Mouse (Mus musculus) E14TG2a.4 (cell line): ENCODE measurements at regions not wholly inside any gene's neighbourhood (a gene's known extent, or its start where the extent isn't known, plus 50 kb on each side); places are given as distances from the start of the nearest gene placed in this dataset.

Experiments used
- H3K27me3 ChIP-seq: 2 replicates; pipeline ENCODE4 v1.6.1; 2014; ENCODE audit warnings: low read length, control low read depth; ENCODE audit not compliant: insufficient read depth
- H3K36me3 ChIP-seq: 2 replicates; pipeline ENCODE4 v1.6.1; 2014; ENCODE audit warnings: low read length, control low read depth; ENCODE audit not compliant: insufficient read depth
- H3K4me1 ChIP-seq: replicated peaks from 2 replicates; pipeline ENCODE4 v1.6.1; 2014; ENCODE audit warnings: low read depth, low read length, control low read depth
- H3K4me3 ChIP-seq: replicated peaks from 2 replicates; pipeline ENCODE4 v1.5.1; 2014; ENCODE audit warnings: mild to moderate bottlenecking, low read length
- H3K9me3 ChIP-seq: 2 replicates; pipeline ENCODE4 v1.6.1; 2014; ENCODE audit warnings: low read length, control low read depth
- CTCF ChIP-seq: conservative IDR thresholded peaks from 2 replicates; pipeline ENCODE4 v1.5.1; 2014; ENCODE audit warnings: low read length
- NANOG ChIP-seq: IDR thresholded peaks from 2 replicates; pipeline ENCODE4 v1.6.1; 2014; ENCODE audit warnings: borderline replicate concordance, low read length, mixed read lengths
- POU5F1 ChIP-seq: IDR thresholded peaks from 2 replicates; pipeline ENCODE4 v1.6.1; 2014; ENCODE audit warnings: low read length, borderline replicate concordance

- TF ChIP-seq CTCF (no peak), POU5F1 (no peak), NANOG (no peak)
- H3K9me3 ChIP-seq = peaks cover 8% of the 10 kb centered on the region
- no peaks in the 10 kb centered on the region for H3K27me3 ChIP-seq
- no peak overlapping the region for H3K4me3 ChIP-seq
- H3K4me1 ChIP-seq = no peaks in the 10 kb centered on the region
- H3K36me3 ChIP-seq = no peaks in the 10 kb centered on the region
Measured at GRCm38 (mm10) chr4:142605098-142605497, 365.9 kb upstream of the Kazn start.

GRCm38 (mm10) chr4:142597214-142597613 lies 358.0 kb upstream of the Kazn start:
- Histone ChIP-seq H3K9me3 (no peaks in the 10 kb centered on the region), H3K4me1 (no peaks in the 10 kb centered on the region), H3K27me3 (no peaks in the 10 kb centered on the region), H3K4me3 (no peak overlapping the region), H3K36me3 (no peaks in the 10 kb centered on the region)
- no peak for TF ChIP-seq CTCF
- TF ChIP-seq POU5F1 = no peak
- TF ChIP-seq NANOG = no peak

- Histone ChIP-seq H3K9me3 (no peaks in the 10 kb centered on the region), H3K27me3 (peaks cover 8% of the 10 kb centered on the region), H3K4me3 (no peak overlapping the region), H3K4me1 (no peaks in the 10 kb centered on the region), H3K36me3 (no peaks in the 10 kb centered on the region)
- TF ChIP-seq CTCF (no peak), POU5F1 (no peak), NANOG (no peak)
Measured at GRCm38 (mm10) chr4:142589084-142589741, 350.0 kb upstream of the Kazn start.

GRCm38 (mm10) chr4:142588418-142589083 lies 349.4 kb upstream of the Kazn start:
- Histone ChIP-seq H3K36me3 (no peaks in the 10 kb centered on the region), H3K9me3 (no peaks in the 10 kb centered on the region), H3K4me1 (no peaks in the 10 kb centered on the region), H3K27me3 (peaks cover 8% of the 10 kb centered on the region), H3K4me3 (no peak overlapping the region)
- TF ChIP-seq CTCF = no peak
- TF ChIP-seq POU5F1 = no peak
- no peak for TF ChIP-seq NANOG

- Histone ChIP-seq H3K4me1 (no peaks in the 10 kb centered on the region), H3K27me3 (peaks cover 8% of the 10 kb centered on the region), H3K9me3 (no peaks in the 10 kb centered on the region), H3K4me3 (no peak overlapping the region), H3K36me3 (no peaks in the 10 kb centered on the region)
- no peak for TF ChIP-seq POU5F1
- TF ChIP-seq CTCF = no peak
- TF ChIP-seq NANOG = no peak
Measured at GRCm38 (mm10) chr4:142587345-142588035, 348.3 kb upstream of the Kazn start.

- H3K27me3 ChIP-seq = no peaks in the 10 kb centered on the region
- peaks cover 5% of the 10 kb centered on the region; the same call in 1 of the 2 replicates for H3K9me3 ChIP-seq
- no peaks in the 10 kb centered on the region for H3K4me1 ChIP-seq
- H3K4me3 ChIP-seq = no peak overlapping the region
- TF ChIP-seq POU5F1 = no peak
- H3K36me3 ChIP-seq = no peaks in the 10 kb centered on the region
Measured at GRCm38 (mm10) chr4:142578536-142578935, 339.3 kb upstream of the Kazn start.

GRCm38 (mm10) chr4:142577519-142577918 lies 338.3 kb upstream of the Kazn start:
- Histone ChIP-seq H3K4me1 (no peaks in the 10 kb centered on the region), H3K36me3 (no peaks in the 10 kb centered on the region), H3K27me3 (no peaks in the 10 kb centered on the region), H3K9me3 (peaks cover 11% of the 10 kb centered on the region; the same call in 1 of the 2 replicates), H3K4me3 (no peak overlapping the region)
- TF ChIP-seq POU5F1 = no peak

- Histone ChIP-seq H3K9me3 (peaks cover 11% of the 10 kb centered on the region; the same call in 1 of the 2 replicates), H3K36me3 (no peaks in the 10 kb centered on the region), H3K4me3 (no peak overlapping the region), H3K27me3 (no peaks in the 10 kb centered on the region), H3K4me1 (no peaks in the 10 kb centered on the region)
- no peak for TF ChIP-seq CTCF
- TF ChIP-seq POU5F1 = no peak
- no peak for TF ChIP-seq NANOG
Measured at GRCm38 (mm10) chr4:142574528-142574927, 335.3 kb upstream of the Kazn start.
